Mouse (Mus musculus): ENCODE results near the gene Sephs2. TPM values are rescaled to one million over a fixed set of nuclear protein-coding genes. Genes with fewer than 3 reads are reported as not detected.
"Not testable (repeated sequence)": the region's sequence is repeated elsewhere in the genome, so short reads cannot be mapped to it uniquely, and the experiment has no call there.

Sephs2 gene
- polyA plus RNA-seq, 1 experiment from 2014 or later, result 84.0 TPM

GRCm38 (mm10) chr7:127262218-127262961, 11.5 kb downstream of the Sephs2 start:
- Histone ChIP-seq H3K4me3 (no peak overlapping the region), H3K27me3 (ENCODE audit: poor library complexity, severe bottlenecking) (no peaks in the 10 kb centered on the region), H3K9me3 (no peaks in the 10 kb centered on the region), H3K4me1 (peaks cover 24% of the 10 kb centered on the region), H3K27ac (no peak overlapping the region), H3K36me3 (replicated peaks) (peaks cover 19% of the 10 kb centered on the region)
- DNase-seq (ENCODE audit: extremely low spot score, low spot score), result no peak
- 86% methylated on average over 10 of the region's 10 CpGs for WGBS

GRCm38 (mm10) chr7:127260309-127261111, 13.3 kb downstream of the Sephs2 start, which contains the start of gene Dctpp1:
Dctpp1 (minus strand) TSS chr7:127260709.
- peaks cover 25% of the 10 kb centered on the region for H3K4me1 ChIP-seq
- WGBS, result under 1% methylated on average over 50 of the region's 50 CpGs
- peaks cover 38% of the 10 kb centered on the region for H3K36me3 ChIP-seq (replicated peaks)
- peak within 1 kb of the TSS; percentile 79 for H3K4me3 ChIP-seq
- no peaks in the 10 kb centered on the region for H3K9me3 ChIP-seq
- peak within 1 kb of the TSS; percentile 89 for H3K27ac ChIP-seq
- H3K27me3 ChIP-seq (ENCODE audit: poor library complexity, severe bottlenecking), result no peaks in the 10 kb centered on the region
- DNase-seq (ENCODE audit: extremely low spot score, low spot score), result peak; percentile 99

DNA sequence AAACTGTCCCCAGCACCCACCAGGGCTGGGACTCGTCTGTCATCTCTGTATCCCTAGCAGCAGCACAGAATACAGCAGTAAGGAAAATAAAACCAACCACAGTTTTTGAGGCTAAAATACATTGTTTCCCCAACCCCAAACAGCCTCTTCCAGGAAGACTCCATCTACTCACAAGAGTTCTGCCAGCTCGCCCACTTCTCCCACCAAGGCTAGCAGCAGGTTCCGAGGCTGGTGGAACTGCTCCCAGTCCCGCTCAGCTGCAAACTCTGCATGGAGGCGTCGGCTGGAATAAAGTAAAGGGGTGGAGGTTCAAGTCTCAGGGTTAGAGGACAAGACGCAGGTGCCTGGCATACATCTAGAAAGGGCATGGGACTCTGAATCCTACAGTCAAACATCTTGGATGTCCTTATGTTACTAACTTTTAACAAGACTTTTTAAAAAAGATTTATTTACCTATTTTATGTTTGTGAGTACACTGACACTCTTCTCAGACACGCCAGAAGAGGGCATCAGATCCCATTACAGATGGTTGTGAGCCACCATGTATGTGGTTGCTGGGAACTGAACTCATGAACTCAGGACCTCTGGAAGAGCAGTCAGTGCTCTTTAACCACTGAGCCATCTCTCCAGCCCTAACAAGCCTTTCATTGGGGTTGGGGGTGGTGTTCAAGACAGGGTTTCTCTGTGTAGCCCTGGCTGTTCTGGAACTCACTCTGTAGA, 14.5 kb downstream of the Sephs2 start:
- DNase-seq (ENCODE audit: extremely low spot score, low spot score), result no peak
- peak overlapping the region; percentile 89; the same call in 1 of the 2 replicates for H3K27ac ChIP-seq
- peaks cover 39% of the 10 kb centered on the region for H3K36me3 ChIP-seq (replicated peaks)
- H3K4me3 ChIP-seq, result peak overlapping the region; percentile 79
- peaks cover 37% of the 10 kb centered on the region for H3K4me1 ChIP-seq
- H3K27me3 ChIP-seq (ENCODE audit: poor library complexity, severe bottlenecking), result no peaks in the 10 kb centered on the region
- no peaks in the 10 kb centered on the region for H3K9me3 ChIP-seq
- WGBS, result 76% methylated on average over 8 of the region's 8 CpGs

DNA sequence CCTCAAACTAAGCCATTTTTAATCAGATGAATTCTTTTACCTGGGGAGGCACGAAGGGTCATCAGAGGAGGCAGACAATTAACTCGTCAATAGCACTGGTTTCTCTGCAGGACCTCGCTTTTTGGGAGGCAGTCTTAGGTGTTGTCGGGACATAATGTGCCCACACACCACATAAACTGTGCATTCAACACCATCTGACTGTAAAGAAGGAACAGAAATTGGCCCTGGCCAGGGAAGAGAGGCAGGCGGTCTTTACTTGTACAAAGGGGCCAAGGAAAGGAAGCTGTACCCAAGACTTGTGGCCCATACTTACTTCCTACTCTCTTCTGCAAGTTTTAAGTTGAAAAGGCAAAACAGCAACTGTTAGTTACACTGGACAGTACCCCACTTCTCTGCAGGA, 17.3 kb downstream of the Sephs2 start:
- Histone ChIP-seq H3K4me1 (peaks cover 46% of the 10 kb centered on the region), H3K4me3 (no peak overlapping the region), H3K27me3 (ENCODE audit: poor library complexity, severe bottlenecking) (no peaks in the 10 kb centered on the region), H3K27ac (no peak overlapping the region), H3K36me3 (replicated peaks) (peaks cover 47% of the 10 kb centered on the region), H3K9me3 (no peaks in the 10 kb centered on the region)
- no peak for DNase-seq (ENCODE audit: extremely low spot score, low spot score)
- 91% methylated on average over 5 of the region's 5 CpGs for WGBS

- Histone ChIP-seq H3K27me3 (ENCODE audit: poor library complexity, severe bottlenecking) (no peaks in the 10 kb centered on the region), H3K4me3 (no peak overlapping the region), H3K4me1 (peaks cover 41% of the 10 kb centered on the region), H3K9me3 (no peaks in the 10 kb centered on the region), H3K36me3 (replicated peaks) (peaks cover 52% of the 10 kb centered on the region), H3K27ac (no peak overlapping the region)
- 97% methylated on average over 2 of the region's 2 CpGs for WGBS
- DNase-seq (ENCODE audit: extremely low spot score, low spot score), result no peak
Measured at GRCm38 (mm10) chr7:127255965-127256364, 17.9 kb downstream of the Sephs2 start.

DNA sequence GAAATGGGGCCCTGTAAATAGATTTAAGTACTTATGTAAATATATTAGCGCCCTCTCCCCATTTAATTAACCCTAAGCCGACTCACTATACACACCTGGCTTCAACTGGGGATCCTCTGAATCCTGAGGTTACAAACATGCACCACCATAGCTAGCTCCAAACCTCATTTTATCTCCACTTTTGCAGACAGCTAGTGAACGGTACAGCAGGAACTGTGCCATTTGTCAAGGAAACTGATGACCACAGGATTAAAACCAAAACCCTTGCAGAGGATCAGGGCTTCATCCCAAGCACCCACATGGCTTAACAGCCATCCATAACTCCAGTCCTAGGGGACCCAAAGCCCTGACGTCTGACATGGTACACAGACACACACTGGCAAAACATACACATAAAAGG, 18.8 kb downstream of the Sephs2 start:
- Histone ChIP-seq H3K4me1 (peaks cover 37% of the 10 kb centered on the region), H3K27ac (peak overlapping the region; percentile 92), H3K4me3 (peak overlapping the region; percentile 59), H3K27me3 (ENCODE audit: poor library complexity, severe bottlenecking) (no peaks in the 10 kb centered on the region), H3K36me3 (replicated peaks) (peaks cover 58% of the 10 kb centered on the region), H3K9me3 (no peaks in the 10 kb centered on the region)
- WGBS, result 38% methylated on average over 4 of the region's 4 CpGs
- no peak for DNase-seq (ENCODE audit: extremely low spot score, low spot score)

- DNase-seq (ENCODE audit: extremely low spot score, low spot score), result peak; percentile 90
- H3K27ac ChIP-seq, result peak overlapping the region; percentile 92
- no peaks in the 10 kb centered on the region for H3K9me3 ChIP-seq
- peaks cover 28% of the 10 kb centered on the region for H3K4me1 ChIP-seq
- WGBS, result under 1% methylated on average over 136 of the region's 136 CpGs
- peaks cover 65% of the 10 kb centered on the region for H3K36me3 ChIP-seq (replicated peaks)
- peak overlapping the region; percentile 59 for H3K4me3 ChIP-seq
- no peaks in the 10 kb centered on the region for H3K27me3 ChIP-seq (ENCODE audit: poor library complexity, severe bottlenecking)
Measured at GRCm38 (mm10) chr7:127253821-127254769, 19.8 kb downstream of the Sephs2 start.

- Histone ChIP-seq H3K27me3 (ENCODE audit: poor library complexity, severe bottlenecking) (no peaks in the 10 kb centered on the region), H3K4me1 (peaks cover 22% of the 10 kb centered on the region), H3K9me3 (no peaks in the 10 kb centered on the region), H3K36me3 (replicated peaks) (peaks cover 65% of the 10 kb centered on the region), H3K27ac (peak overlapping the region; percentile 92), H3K4me3 (peak overlapping the region; percentile 59)
- no peak for DNase-seq (ENCODE audit: extremely low spot score, low spot score)
- 79% methylated on average over 6 of the region's 6 CpGs for WGBS
Measured at GRCm38 (mm10) chr7:127253341-127253740, 20.5 kb downstream of the Sephs2 start.

DNA sequence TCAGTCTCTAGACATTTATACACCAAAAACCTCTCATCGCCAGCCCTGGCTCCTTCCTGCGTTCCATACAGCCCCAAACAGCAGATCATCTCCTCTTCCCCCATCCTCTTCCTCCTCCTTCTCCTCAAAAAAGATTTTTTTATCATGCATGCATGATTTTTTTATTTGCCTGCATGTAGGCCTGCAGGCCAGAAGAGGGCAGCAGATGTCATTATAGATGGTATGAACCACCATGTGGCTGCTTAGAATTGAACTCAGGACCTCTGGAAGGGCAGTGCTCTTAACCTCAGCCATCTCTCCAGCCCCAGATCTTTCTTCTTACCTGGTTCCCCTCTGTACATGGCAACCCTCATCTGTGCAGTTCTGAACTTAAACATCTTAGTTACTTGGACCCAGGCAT, 21.4 kb downstream of the Sephs2 start:
- DNase-seq (ENCODE audit: extremely low spot score, low spot score), result no peak
- H3K27ac ChIP-seq, result no peak overlapping the region

DNA sequence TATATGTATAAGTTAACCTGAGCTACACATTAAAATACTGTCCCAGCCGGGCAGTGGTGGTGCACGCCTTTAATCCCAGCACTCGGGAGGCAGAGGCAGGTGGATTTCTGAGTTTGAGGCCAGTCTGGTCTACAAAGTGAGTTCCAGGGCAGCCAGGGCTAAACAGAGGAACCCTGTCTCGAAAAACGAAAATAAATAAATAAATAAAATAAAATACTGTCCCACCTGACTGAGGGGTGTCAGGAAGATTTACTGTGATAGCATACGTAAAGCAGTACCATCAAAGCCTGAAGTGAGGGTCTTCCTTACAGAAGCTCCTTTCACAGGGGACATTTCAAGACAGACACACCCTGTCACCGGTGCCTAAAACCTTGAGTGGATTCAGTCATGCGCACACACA, 23.3 kb downstream of the Sephs2 start:
- not testable (repeated sequence) for DNase-seq (ENCODE audit: extremely low spot score, low spot score); H3K4me3 ChIP-seq; H3K9me3 ChIP-seq; H3K27ac ChIP-seq; H3K27me3 ChIP-seq (ENCODE audit: poor library complexity, severe bottlenecking)
- Histone ChIP-seq H3K4me1 (peaks cover 37% of the 10 kb centered on the region), H3K36me3 (replicated peaks) (peaks cover 65% of the 10 kb centered on the region)
- 93% methylated on average over 8 of the region's 8 CpGs for whole genome bisulfite sequencing

More for the DNA sequence above, 21.4 kb downstream of the Sephs2 start:
- Histone ChIP-seq H3K9me3 (no peaks in the 10 kb centered on the region), H3K4me3 (no peak overlapping the region), H3K4me1 (peaks cover 22% of the 10 kb centered on the region), H3K27me3 (ENCODE audit: poor library complexity, severe bottlenecking) (no peaks in the 10 kb centered on the region), H3K36me3 (replicated peaks) (peaks cover 65% of the 10 kb centered on the region)
- 89% methylated on average over 2 of the region's 2 CpGs for WGBS

- H3K4me1 ChIP-seq, result peaks cover 35% of the 10 kb centered on the region
- H3K9me3 ChIP-seq, result peaks cover 8% of the 10 kb centered on the region; the same call in 1 of the 2 replicates
- H3K27ac ChIP-seq, result peak overlapping the region; percentile 94
- no peaks in the 10 kb centered on the region for H3K27me3 ChIP-seq (ENCODE audit: poor library complexity, severe bottlenecking)
- no peak for DNase-seq (ENCODE audit: extremely low spot score, low spot score)
- 14% methylated on average over 32 of the region's 33 CpGs for WGBS
- peak overlapping the region; percentile 80 for H3K4me3 ChIP-seq
- H3K36me3 ChIP-seq (replicated peaks), result peaks cover 56% of the 10 kb centered on the region
Measured at GRCm38 (mm10) chr7:127244658-127245510, 29.0 kb downstream of the Sephs2 start.
